Mouse (Mus musculus) heart, embryonic 13.5 days (tissue): ENCODE data around the gene Smarcc1. TPM values are rescaled to one million over a fixed set of nuclear protein-coding genes. Genes with fewer than 3 reads are reported as not detected.
"Not testable (repeated sequence)": the region's sequence is repeated elsewhere in the genome, so short reads cannot be mapped to it uniquely, and the experiment has no call there.

Experiments used
- ATAC-seq: fragments of 200-750 bp; cut with Nextera tagmentation; 2 replicates; pipeline ENCODE4 v1.8.0; 2017; ENCODE audit warnings: moderate TSS enrichment; ENCODE audit not compliant: insufficient number of reproducible peaks, low FRiP score, low TSS enrichment; ENCODE audit errors: extremely low read depth
- H3K27ac ChIP-seq: fragments of 300-500 bp; sonication (generic); replicated peaks from 2 replicates; pipeline ENCODE4 v1.5.1; 2015; ENCODE audit warnings: moderate library complexity, mild to moderate bottlenecking, inconsistent platforms
- H3K27me3 ChIP-seq: fragments of 300-500 bp; sonication (generic); replicated peaks from 2 replicates; pipeline ENCODE4 v1.6.1; 2015; ENCODE audit warnings: mild to moderate bottlenecking, inconsistent platforms
- H3K36me3 ChIP-seq: fragments of 300-500 bp; sonication (generic); 2 replicates; pipeline ENCODE4 v1.6.1; 2015; ENCODE audit warnings: mild to moderate bottlenecking, inconsistent platforms
- H3K4me1 ChIP-seq: fragments of 300-500 bp; sonication (generic); 2 replicates; pipeline ENCODE4 v1.6.1; 2015; ENCODE audit warnings: inconsistent platforms
- H3K4me2 ChIP-seq: fragments of 300-500 bp; sonication (generic); 2 replicates; pipeline ENCODE4 v1.6.1; 2015; ENCODE audit warnings: inconsistent platforms, mild to moderate bottlenecking, moderate library complexity
- H3K4me3 ChIP-seq: fragments of 300-500 bp; sonication (generic); 2 replicates; pipeline ENCODE4 v1.5.1; 2015; ENCODE audit warnings: moderate library complexity, mild to moderate bottlenecking, inconsistent platforms
- H3K9ac ChIP-seq: fragments of 300-500 bp; sonication (generic); 2 replicates; pipeline ENCODE4 v1.6.1; 2015; ENCODE audit warnings: inconsistent platforms, mild to moderate bottlenecking, moderate library complexity
- H3K9me3 ChIP-seq: fragments of 300-500 bp; sonication (generic); 2 replicates; pipeline ENCODE4 v1.6.1; 2016; ENCODE audit warnings: inconsistent platforms
- WGBS: fragments of 180-500 bp; shearing (Covaris S2); methylation state at CpG from one replicate; pipeline ENCODE4 v1.1.7; 2015; ENCODE audit warnings: mixed read lengths; 5-methylcytosine and 5-hydroxymethylcytosine counted together
- polyA plus RNA-seq: library from polyadenylated mRNA; unstranded; fragments of >200 nt; fragmentation: Nextera tagmentation; extraction: Ambion mirVana; gene quantifications from 2 replicates; pipeline ENCODE4 v1.2.1, GENCODE M21; 2015

The Smarcc1 gene
- polyA plus RNA-seq, 1 experiment from 2014 or later = 76.9 TPM

DNA sequence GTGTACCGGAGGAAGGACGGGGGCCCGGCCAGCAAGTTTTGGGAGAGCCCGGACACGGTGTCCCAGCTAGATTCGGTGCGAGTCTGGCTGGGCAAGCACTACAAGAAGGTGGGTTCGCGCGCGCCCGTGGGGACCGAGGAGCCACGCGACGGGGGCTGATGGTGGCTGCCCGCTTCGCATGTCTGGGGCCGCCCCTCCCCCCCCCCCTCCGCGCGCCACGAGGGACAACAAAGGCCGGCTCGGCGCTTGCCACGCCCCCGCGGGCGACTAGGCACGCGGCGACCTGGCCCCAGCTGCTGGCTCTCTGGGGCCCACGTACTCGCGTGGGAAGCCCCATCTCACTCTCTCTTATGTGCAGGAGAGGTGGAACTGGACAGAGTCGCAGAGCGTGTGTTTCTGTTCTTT, 14.7 kb downstream of the Smarcc1 start:
- Histone ChIP-seq H3K4me1 (peaks cover 33% of the 10 kb centered on the region), H3K9me3 (no peaks in the 10 kb centered on the region), H3K36me3 (peaks cover 35% of the 10 kb centered on the region), H3K4me2 (peak overlapping the region; percentile 84), H3K4me3 (peak overlapping the region; percentile 88), H3K9ac (peak overlapping the region; percentile 97), H3K27ac (peak overlapping the region; percentile 91), H3K27me3 (no peaks in the 10 kb centered on the region)
- WGBS = 0% methylated on average over 37 of the region's 38 CpGs
- ATAC-seq = peak; percentile 63

DNA sequence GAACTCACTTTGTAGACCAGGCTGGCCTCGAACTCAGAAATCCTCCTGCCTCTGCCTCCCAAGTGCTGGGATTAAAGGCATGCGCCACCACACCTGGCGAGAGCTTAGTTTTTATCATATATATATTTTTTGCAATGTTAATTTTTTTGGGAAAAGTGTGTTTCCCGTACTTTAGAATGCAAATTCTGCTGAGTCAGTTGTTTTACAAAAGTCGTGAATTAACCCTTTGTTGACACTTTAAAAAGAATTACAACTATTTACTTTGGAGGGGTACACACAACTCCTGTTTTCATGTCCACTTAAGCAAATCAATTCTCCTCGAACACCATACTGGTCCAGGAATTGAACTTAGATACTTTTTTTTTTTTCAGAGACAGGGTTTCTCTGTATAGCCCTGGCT, 15.4 kb downstream of the Smarcc1 start:
- peaks cover 33% of the 10 kb centered on the region for H3K4me1 ChIP-seq
- peak overlapping the region; percentile 84 for H3K4me2 ChIP-seq
- no peak overlapping the region for H3K27ac ChIP-seq
- peaks cover 41% of the 10 kb centered on the region for H3K36me3 ChIP-seq
- WGBS = 54% methylated on average over 6 of the region's 6 CpGs
- H3K9ac ChIP-seq = peak overlapping the region; percentile 97
- peak overlapping the region; percentile 88 for H3K4me3 ChIP-seq
- no peaks in the 10 kb centered on the region for H3K9me3 ChIP-seq
- ATAC-seq = no peak
- H3K27me3 ChIP-seq = no peaks in the 10 kb centered on the region

DNA sequence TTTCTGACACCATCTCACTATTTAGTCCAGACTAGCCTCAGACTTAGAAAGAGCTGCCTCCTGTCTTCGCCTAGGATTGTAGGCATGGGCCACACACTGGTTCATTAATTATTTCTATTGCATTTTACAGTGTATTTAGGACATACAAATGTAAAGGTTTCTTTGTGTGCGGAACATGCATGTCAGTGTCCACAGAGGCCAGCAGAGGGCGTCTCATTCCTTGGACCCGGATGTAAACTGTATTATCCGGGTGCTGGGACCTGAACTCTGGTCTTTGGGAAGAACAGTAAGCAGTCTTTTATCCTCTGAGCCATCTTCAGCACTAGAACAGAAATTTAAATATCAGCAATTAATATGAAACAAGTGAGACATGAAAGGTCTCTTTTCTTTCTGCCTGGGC, 16.7 kb downstream of the Smarcc1 start:
- 79% methylated on average over 5 of the region's 5 CpGs for WGBS

DNA sequence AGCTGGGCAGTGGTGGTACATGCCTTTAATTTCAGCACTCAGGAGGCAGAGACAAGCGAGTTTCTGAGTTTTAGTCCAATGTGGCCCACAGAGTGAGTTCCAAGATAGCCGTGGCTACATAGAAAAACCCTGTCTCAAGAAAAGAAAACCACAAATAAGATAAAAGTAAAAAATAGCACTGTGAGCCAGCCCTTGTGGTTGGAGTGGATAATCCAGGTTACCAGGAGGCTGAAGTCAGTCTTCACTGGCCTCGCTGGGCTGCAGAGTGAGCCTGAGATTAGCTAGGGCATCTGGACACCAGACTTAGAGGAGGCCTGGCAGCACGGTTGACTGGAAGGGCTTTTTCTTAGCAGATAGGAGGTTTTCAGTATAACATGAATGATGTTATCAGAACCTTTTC, 21.6 kb downstream of the Smarcc1 start:
- H3K4me2 ChIP-seq = no peak overlapping the region
- 51% methylated on average over 4 of the region's 4 CpGs for WGBS
- peaks cover 9% of the 10 kb centered on the region for H3K4me1 ChIP-seq
- no peak overlapping the region for H3K9ac ChIP-seq
- H3K36me3 ChIP-seq = peaks cover 90% of the 10 kb centered on the region
- H3K4me3 ChIP-seq = no peak overlapping the region
- no peaks in the 10 kb centered on the region for H3K9me3 ChIP-seq
- 0 out of 2 replicates have a peak overlapping the region, but pooled peaks have one; percentile 33 for H3K27ac ChIP-seq
- no peak for ATAC-seq
- no peaks in the 10 kb centered on the region for H3K27me3 ChIP-seq

More for the DNA sequence above, 16.7 kb downstream of the Smarcc1 start:
- Histone ChIP-seq H3K27me3 (no peaks in the 10 kb centered on the region), H3K9me3 (no peaks in the 10 kb centered on the region), H3K9ac (no peak overlapping the region), H3K4me1 (peaks cover 33% of the 10 kb centered on the region), H3K36me3 (peaks cover 47% of the 10 kb centered on the region), H3K4me3 (no peak overlapping the region), H3K4me2 (peak overlapping the region; percentile 84; the same call in 1 of the 2 replicates), H3K27ac (no peak overlapping the region)
- ATAC-seq = no peak

DNA sequence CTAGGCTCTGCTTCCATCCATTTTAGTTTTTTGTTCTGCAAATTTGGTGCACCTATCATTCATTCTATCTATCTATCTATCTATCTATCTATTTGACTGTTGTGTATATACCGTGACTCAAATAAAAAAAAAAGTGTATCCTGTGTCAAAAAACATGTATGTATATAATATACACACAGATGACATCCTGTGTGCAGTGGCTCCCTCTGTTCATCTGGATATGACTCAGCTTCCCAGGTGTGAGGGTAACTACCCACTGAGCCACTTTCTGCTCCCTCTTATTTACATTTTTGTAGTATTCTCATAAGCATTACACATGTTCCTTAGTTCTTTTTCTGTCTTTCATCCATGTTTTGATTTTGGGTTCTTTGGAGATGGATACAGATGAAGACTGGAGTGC, 24.6 kb downstream of the Smarcc1 start:
- H3K27me3 ChIP-seq = no peaks in the 10 kb centered on the region
- no peak for ATAC-seq
- H3K36me3 ChIP-seq = peaks cover 85% of the 10 kb centered on the region
- H3K4me1 ChIP-seq = no peaks in the 10 kb centered on the region
- no peak overlapping the region for H3K4me3 ChIP-seq
- no peak overlapping the region for H3K9ac ChIP-seq
- H3K4me2 ChIP-seq = no peak overlapping the region
- 93% methylated on average over 1 of the region's 1 CpGs for WGBS
- H3K9me3 ChIP-seq = no peaks in the 10 kb centered on the region
- H3K27ac ChIP-seq = no peak overlapping the region

DNA sequence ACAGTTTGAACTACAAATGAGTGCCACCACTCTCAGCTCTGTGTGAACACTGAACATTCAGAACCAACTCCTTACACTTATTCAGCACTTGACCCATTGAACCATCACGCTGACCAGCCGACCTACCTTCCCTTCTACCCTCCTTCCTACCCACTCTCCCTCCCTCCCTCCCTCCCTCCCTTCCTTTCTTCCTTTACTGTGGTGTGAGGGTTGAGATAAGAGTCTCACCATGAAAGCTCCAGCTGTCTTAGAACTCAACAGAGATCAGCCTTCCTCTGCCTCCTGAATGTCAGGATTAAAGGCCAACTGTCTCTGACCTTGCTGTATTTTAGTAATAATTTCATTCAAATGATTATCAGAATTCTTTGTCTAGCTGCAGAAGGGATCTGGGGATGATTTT, 31.1 kb downstream of the Smarcc1 start:
- Histone ChIP-seq H3K9ac (no peak overlapping the region), H3K27me3 (no peaks in the 10 kb centered on the region), H3K36me3 (peaks cover 90% of the 10 kb centered on the region), H3K4me1 (no peaks in the 10 kb centered on the region), H3K9me3 (no peaks in the 10 kb centered on the region), H3K4me2 (no peak overlapping the region), H3K27ac (no peak overlapping the region), H3K4me3 (no peak overlapping the region)
- 70% methylated on average over 2 of the region's 2 CpGs for WGBS
- no peak for ATAC-seq

DNA sequence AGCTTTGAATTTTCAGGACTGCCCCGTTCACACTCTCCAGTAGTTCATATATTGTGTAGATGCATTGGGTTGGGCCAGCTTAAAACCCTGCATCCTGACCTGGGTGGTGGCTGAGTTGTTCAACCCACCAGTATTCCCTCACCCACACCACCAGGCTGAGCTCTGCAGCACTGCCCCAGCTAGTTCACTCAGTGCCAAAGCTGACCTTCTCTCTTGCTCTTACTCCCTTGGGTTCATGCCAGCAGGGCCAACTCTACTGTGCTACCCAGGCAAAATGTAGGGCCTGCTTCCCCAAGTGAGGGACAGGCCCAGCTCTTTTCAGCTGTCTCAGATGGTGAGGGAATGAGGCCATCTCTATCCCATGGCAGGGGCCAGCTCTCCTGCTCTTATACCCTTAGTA, 41.5 kb downstream of the Smarcc1 start:
- no peak for ATAC-seq
- Histone ChIP-seq H3K9me3 (no peaks in the 10 kb centered on the region), H3K4me3 (no peak overlapping the region), H3K36me3 (peaks cover 85% of the 10 kb centered on the region), H3K4me2 (no peak overlapping the region), H3K4me1 (no peaks in the 10 kb centered on the region), H3K9ac (no peak overlapping the region), H3K27ac (no peak overlapping the region), H3K27me3 (no peaks in the 10 kb centered on the region)
- 83% methylated on average over 1 of the region's 1 CpGs for WGBS

DNA sequence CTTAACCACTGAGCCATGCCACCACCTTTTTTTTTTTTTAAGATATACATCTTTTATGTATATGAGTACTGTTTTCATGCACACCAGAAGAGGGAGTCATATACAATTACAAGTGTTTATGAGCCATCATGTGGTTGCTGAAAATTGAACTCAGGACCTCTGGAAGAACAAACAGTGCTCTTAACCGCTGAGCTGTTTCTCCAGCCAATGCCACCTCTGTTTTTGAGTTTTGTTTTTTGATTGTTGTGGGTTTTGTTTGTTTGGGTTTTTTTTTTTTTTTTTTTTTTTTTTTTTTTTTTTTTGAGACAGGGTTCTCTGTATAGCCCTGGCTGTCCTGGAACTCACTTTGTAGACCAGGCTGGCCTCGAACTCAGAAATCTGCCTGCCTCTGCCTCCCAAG, 43.0 kb downstream of the Smarcc1 start:
- H3K4me1 ChIP-seq, ATAC-seq, H3K27me3 ChIP-seq, H3K9me3 ChIP-seq, H3K9ac ChIP-seq, H3K4me3 ChIP-seq, H3K27ac ChIP-seq, H3K4me2 ChIP-seq: not testable (repeated sequence)
- H3K36me3 ChIP-seq = peaks cover 83% of the 10 kb centered on the region
- WGBS = 90% methylated on average over 2 of the region's 2 CpGs

DNA sequence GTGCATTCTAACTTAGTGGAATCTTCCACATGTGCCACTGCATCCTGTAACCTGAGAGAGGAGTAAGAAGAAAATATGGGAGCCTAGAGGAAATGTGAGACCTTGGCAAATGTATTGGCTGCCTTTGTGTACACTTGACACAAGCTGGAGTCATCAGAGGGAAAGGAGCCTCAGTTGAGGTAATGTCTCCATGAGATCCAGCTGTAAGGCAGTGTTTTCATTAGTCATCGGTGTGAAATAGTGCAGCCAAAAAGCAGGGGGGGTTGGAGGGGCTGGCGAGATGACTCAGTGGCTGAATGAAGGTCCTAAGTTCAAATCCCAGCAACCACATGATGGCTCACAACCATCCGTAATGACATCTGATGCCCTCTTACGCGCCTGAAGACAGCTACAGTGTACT, 44.9 kb downstream of the Smarcc1 start:
- 90% methylated on average over 5 of the region's 5 CpGs for WGBS
- peaks cover 82% of the 10 kb centered on the region for H3K36me3 ChIP-seq

DNA sequence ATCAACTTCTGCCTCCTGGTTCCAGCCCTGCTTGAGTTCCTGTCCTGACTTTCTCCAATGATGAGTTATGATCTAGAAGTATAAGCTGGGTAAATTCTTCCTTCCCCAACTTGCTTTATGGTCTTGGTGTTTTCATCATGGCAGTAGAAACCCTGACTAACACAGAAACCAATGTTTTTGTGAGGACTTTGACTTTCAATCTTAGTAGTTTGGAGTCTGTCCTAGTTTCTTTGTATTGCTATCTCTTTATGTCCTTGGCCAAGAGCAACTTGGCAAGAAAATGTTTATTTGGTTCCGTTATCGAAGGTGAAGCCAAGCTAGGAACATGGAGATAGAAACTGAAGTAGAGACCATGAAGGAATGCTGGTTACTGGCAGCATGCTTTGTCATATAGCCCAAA, 45.6 kb downstream of the Smarcc1 start:
- Histone ChIP-seq H3K9me3 (no peaks in the 10 kb centered on the region), H3K27me3 (no peaks in the 10 kb centered on the region), H3K4me3 (no peak overlapping the region), H3K4me2 (no peak overlapping the region), H3K27ac (no peak overlapping the region), H3K4me1 (no peaks in the 10 kb centered on the region), H3K9ac (no peak overlapping the region), H3K36me3 (peaks cover 82% of the 10 kb centered on the region)
- WGBS = 88% methylated on average over 2 of the region's 2 CpGs
- ATAC-seq = no peak

More for the DNA sequence above, 44.9 kb downstream of the Smarcc1 start:
- no peak overlapping the region for H3K27ac ChIP-seq
- H3K9ac ChIP-seq = no peak overlapping the region
- H3K27me3 ChIP-seq = no peaks in the 10 kb centered on the region
- no peak overlapping the region for H3K4me3 ChIP-seq
- no peaks in the 10 kb centered on the region for H3K4me1 ChIP-seq
- no peaks in the 10 kb centered on the region for H3K9me3 ChIP-seq
- H3K4me2 ChIP-seq = no peak overlapping the region
- ATAC-seq = no peak

DNA sequence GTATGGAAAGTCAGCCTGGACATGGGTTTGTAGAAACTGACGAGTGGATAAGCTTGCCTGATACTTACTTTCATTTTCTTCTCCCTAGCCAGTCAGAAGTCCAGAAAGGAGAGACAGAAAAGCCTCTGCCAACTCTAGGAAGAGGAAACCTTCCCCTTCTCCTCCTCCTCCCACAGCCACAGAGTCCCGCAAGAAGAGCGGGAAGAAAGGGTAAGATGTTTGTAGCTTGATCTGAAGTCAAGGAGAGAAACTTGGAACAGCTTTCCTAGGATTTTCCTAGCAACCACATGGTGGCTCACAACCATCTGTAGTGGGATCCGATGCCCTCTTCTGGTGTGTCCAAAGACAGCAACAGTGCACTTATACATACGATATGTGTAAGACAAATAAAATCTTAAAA, 53.4 kb downstream of the Smarcc1 start:
- H3K36me3 ChIP-seq = peaks cover 87% of the 10 kb centered on the region
- 83% methylated on average over 5 of the region's 5 CpGs for WGBS
- no peak overlapping the region for H3K4me2 ChIP-seq
- H3K4me1 ChIP-seq = no peaks in the 10 kb centered on the region
- H3K27ac ChIP-seq = no peak overlapping the region
- no peak overlapping the region for H3K9ac ChIP-seq
- H3K4me3 ChIP-seq = no peak overlapping the region
- no peak for ATAC-seq
- H3K9me3 ChIP-seq = no peaks in the 10 kb centered on the region
- H3K27me3 ChIP-seq = no peaks in the 10 kb centered on the region

DNA sequence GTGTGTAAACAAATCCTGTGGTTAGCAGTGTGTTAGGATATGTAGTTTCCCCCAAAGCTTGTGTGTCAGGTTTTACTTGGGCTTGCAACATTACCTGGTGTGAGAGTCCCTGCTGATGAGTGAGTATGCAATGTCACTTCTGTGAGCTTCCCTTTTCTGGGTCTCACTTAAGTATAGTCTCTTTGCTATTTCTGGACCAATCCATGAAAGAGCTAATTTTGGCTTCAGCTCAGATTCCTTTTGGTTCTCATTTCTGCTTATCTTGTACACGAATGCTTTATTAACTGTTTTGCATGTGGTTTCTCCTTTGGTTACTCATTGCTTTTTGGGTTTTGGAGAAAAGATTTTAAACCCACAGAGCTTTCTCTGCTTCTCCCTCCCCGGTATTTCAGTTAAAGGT, 82.4 kb downstream of the Smarcc1 start:
- H3K27ac ChIP-seq = peak overlapping the region; percentile 70
- H3K36me3 ChIP-seq = peaks cover 81% of the 10 kb centered on the region
- no peak overlapping the region for H3K4me3 ChIP-seq
- H3K27me3 ChIP-seq = no peaks in the 10 kb centered on the region
- peak overlapping the region; percentile 28 for H3K4me2 ChIP-seq
- no peaks in the 10 kb centered on the region for H3K9me3 ChIP-seq
- H3K9ac ChIP-seq = no peak overlapping the region
- peaks cover 11% of the 10 kb centered on the region for H3K4me1 ChIP-seq
- ATAC-seq = no peak
- 63% methylated on average over 2 of the region's 2 CpGs for WGBS
